Mouse (Mus musculus): Measurements from ENCODE around the gene Tnik. TPM values are rescaled to one million over a fixed set of nuclear protein-coding genes. Genes with fewer than 3 reads are reported as not detected.

Gene Tnik
- 12.9 and 15.7 TPM in 2 replicates for polyA plus RNA-seq (2015; fragmentation: Nextera tagmentation; extraction: Ambion mirVana)

GRCm38 (mm10) chr3:28263002-28263947 lies at the start of gene Tnik:
Tnik (plus strand) TSS chr3:28263214.
- Histone ChIP-seq H3K27me3 (no peaks in the 10 kb centered on the region), H3K4me2 (replicated peaks) (peak within 1 kb of the TSS; percentile 96), H3K9me3 (replicated peaks) (no peaks in the 10 kb centered on the region), H3K9ac (peak within 1 kb of the TSS; percentile 64), H3K27ac (replicated peaks) (peak within 1 kb of the TSS; percentile 74), H3K36me3 (no peaks in the 10 kb centered on the region), H3K4me3 (replicated peaks) (peak within 1 kb of the TSS; percentile 74), H3K4me1 (peaks cover 12% of the 10 kb centered on the region; the same call in 1 of the 2 replicates)
- under 1% methylated on average over 59 of the region's 59 CpGs for WGBS
- peak; percentile 90 for ATAC-seq (ENCODE audit: insufficient number of reproducible peaks, low FRiP score, low TSS enrichment, low read depth)

DNA sequence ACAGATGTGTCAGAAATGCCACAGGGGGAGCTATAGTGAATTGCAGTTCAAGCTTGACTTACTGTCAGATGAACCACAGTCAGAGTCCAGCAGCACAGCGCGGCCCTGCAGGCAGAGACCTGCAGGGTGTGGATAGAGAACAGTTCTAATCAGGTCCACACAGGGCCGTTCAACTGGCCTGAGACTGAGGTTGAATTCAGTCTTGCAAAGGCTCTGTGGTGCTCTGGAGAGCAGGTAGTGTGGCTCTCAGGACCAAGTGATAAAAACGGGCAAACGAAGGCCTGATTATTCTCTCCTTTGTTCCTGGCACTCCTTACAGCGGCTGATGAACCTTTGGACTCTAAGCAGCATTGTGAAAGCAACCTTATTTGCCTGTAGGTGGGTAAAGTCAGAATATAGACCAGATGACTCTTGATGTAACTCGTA lies 48.1 kb upstream of the Tnik start:
- WGBS: 81% methylated on average over 7 of the region's 7 CpGs
- Histone ChIP-seq H3K4me2 (replicated peaks) (no peak overlapping the region), H3K9ac (no peak overlapping the region)

GRCm38 (mm10) chr3:28217001-28217400 lies 46.0 kb upstream of the Tnik start:
- Histone ChIP-seq H3K27ac (replicated peaks) (no peak overlapping the region), H3K27me3 (no peaks in the 10 kb centered on the region), H3K4me1 (no peaks in the 10 kb centered on the region), H3K9me3 (replicated peaks) (no peaks in the 10 kb centered on the region), H3K9ac (no peak overlapping the region), H3K36me3 (no peaks in the 10 kb centered on the region), H3K4me3 (replicated peaks) (no peak overlapping the region), H3K4me2 (replicated peaks) (no peak overlapping the region)
- 48% methylated on average over 5 of the region's 5 CpGs for WGBS
- no peak for ATAC-seq (ENCODE audit: insufficient number of reproducible peaks, low FRiP score, low TSS enrichment, low read depth)

More for the DNA sequence above, 48.1 kb upstream of the Tnik start:
- no peak for ATAC-seq (ENCODE audit: insufficient number of reproducible peaks, low FRiP score, low TSS enrichment, low read depth)
- Histone ChIP-seq H3K9me3 (replicated peaks) (no peaks in the 10 kb centered on the region), H3K36me3 (no peaks in the 10 kb centered on the region), H3K4me3 (replicated peaks) (no peak overlapping the region), H3K27me3 (no peaks in the 10 kb centered on the region), H3K27ac (replicated peaks) (no peak overlapping the region), H3K4me1 (no peaks in the 10 kb centered on the region)

- Histone ChIP-seq H3K9ac (no peak overlapping the region), H3K27ac (replicated peaks) (no peak overlapping the region), H3K4me3 (replicated peaks) (no peak overlapping the region), H3K4me2 (replicated peaks) (no peak overlapping the region), H3K27me3 (no peaks in the 10 kb centered on the region), H3K9me3 (replicated peaks) (no peaks in the 10 kb centered on the region), H3K4me1 (no peaks in the 10 kb centered on the region), H3K36me3 (no peaks in the 10 kb centered on the region)
- no peak for ATAC-seq (ENCODE audit: insufficient number of reproducible peaks, low FRiP score, low TSS enrichment, low read depth)
- 85% methylated on average over 7 of the region's 7 CpGs for WGBS
These were observed 43.5 kb upstream of the Tnik start for GRCm38 (mm10) chr3:28219533-28219932.

DNA sequence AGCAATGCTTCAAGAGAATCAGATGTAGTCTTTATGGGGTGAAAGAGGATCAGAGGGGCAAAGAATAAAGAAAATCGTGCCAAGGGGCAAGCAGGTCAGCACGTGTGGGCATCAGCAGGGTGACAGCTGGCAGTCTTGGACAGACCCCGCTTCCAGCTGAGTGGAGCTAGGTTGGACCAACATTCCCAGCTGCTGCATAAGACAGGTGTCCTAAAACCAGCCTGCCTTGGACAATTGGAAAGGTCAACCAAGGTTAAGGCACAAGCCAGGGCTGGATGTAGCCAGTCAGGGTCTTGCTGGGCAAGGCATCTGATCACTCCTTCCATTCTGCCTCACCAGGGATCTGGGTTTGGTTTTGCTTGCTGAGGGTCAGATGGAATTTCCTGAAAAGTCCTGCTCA lies 43.0 kb upstream of the Tnik start:
- Histone ChIP-seq H3K27ac (replicated peaks) (no peak overlapping the region), H3K9me3 (replicated peaks) (no peaks in the 10 kb centered on the region), H3K9ac (no peak overlapping the region), H3K27me3 (no peaks in the 10 kb centered on the region), H3K36me3 (no peaks in the 10 kb centered on the region), H3K4me1 (no peaks in the 10 kb centered on the region), H3K4me2 (replicated peaks) (no peak overlapping the region), H3K4me3 (replicated peaks) (no peak overlapping the region)
- WGBS: 85% methylated on average over 3 of the region's 3 CpGs
- ATAC-seq (ENCODE audit: insufficient number of reproducible peaks, low FRiP score, low TSS enrichment, low read depth): no peak

- no peaks in the 10 kb centered on the region for H3K36me3 ChIP-seq
- no peaks in the 10 kb centered on the region for H3K4me1 ChIP-seq
- H3K4me2 ChIP-seq (replicated peaks): no peak overlapping the region
- H3K4me3 ChIP-seq (replicated peaks): no peak overlapping the region
- no peak for ATAC-seq (ENCODE audit: insufficient number of reproducible peaks, low FRiP score, low TSS enrichment, low read depth)
- WGBS: 72% methylated on average over 15 of the region's 15 CpGs
- no peak overlapping the region for H3K27ac ChIP-seq (replicated peaks)
- H3K27me3 ChIP-seq: no peaks in the 10 kb centered on the region
- H3K9me3 ChIP-seq (replicated peaks): no peaks in the 10 kb centered on the region
- H3K9ac ChIP-seq: no peak overlapping the region
These were observed 38.3 kb upstream of the Tnik start for GRCm38 (mm10) chr3:28224437-28225356.

DNA sequence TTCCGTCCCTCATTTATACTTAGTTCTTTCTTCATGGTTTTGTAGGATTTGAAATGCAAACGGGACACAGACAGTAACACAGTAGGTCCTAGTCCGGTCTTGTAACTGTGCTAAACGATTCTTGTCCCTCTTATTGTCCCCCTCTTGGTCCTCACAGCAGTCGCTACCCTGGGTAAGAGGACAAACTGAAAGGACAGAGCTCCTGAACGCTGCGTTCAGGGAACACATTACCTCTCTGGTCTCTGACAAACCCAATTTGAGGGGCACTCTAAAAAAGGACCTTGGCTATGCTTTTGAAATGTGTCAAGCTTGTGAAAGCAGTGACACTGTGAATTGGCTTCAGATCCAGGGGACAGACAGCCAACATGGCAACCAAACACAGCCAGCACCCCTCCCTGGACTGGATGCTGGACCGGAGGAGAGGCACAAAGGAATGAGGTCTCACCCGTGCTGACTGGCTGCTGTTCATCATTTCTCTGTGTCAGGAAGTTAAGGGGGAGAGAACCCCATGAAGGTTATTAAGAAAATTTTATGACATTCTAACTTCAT lies 37.6 kb upstream of the Tnik start:
- no peaks in the 10 kb centered on the region for H3K27me3 ChIP-seq
- H3K9ac ChIP-seq: no peak overlapping the region
- H3K4me1 ChIP-seq: no peaks in the 10 kb centered on the region
- ATAC-seq (ENCODE audit: insufficient number of reproducible peaks, low FRiP score, low TSS enrichment, low read depth): no peak
- H3K4me3 ChIP-seq (replicated peaks): no peak overlapping the region
- no peak overlapping the region for H3K4me2 ChIP-seq (replicated peaks)
- H3K9me3 ChIP-seq (replicated peaks): no peaks in the 10 kb centered on the region
- H3K27ac ChIP-seq (replicated peaks): no peak overlapping the region
- WGBS: 82% methylated on average over 9 of the region's 9 CpGs
- no peaks in the 10 kb centered on the region for H3K36me3 ChIP-seq

- Histone ChIP-seq H3K4me1 (no peaks in the 10 kb centered on the region), H3K4me3 (replicated peaks) (no peak overlapping the region), H3K9ac (no peak overlapping the region), H3K4me2 (replicated peaks) (no peak overlapping the region), H3K27me3 (no peaks in the 10 kb centered on the region), H3K9me3 (replicated peaks) (no peaks in the 10 kb centered on the region), H3K36me3 (no peaks in the 10 kb centered on the region), H3K27ac (replicated peaks) (no peak overlapping the region)
- 91% methylated on average over 19 of the region's 19 CpGs for whole genome bisulfite sequencing
- no peak for ATAC-seq (ENCODE audit: insufficient number of reproducible peaks, low FRiP score, low TSS enrichment, low read depth)
These were observed 36.8 kb upstream of the Tnik start for GRCm38 (mm10) chr3:28226181-28226580.

DNA sequence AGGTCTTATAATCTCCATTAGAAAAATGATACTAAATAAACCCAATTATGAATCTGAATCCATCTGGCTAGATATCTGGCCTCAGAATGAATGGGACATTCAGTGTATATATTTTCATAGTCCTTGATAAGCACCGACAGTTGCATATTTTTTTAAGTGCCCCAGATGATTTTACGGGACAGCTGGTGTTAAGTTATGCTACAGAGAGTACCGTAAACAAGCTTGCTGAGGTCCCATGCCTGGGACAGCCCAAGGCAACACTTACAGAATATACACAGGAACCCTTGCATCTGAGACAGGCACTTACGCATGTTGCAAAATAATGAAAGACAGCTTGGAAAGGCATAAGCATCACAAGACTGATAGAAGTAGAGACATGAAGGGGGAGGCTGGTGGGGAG lies 34.1 kb upstream of the Tnik start:
- Histone ChIP-seq H3K4me2 (replicated peaks) (no peak overlapping the region), H3K9me3 (replicated peaks) (no peaks in the 10 kb centered on the region), H3K27me3 (no peaks in the 10 kb centered on the region), H3K4me3 (replicated peaks) (no peak overlapping the region), H3K36me3 (no peaks in the 10 kb centered on the region), H3K9ac (no peak overlapping the region), H3K4me1 (no peaks in the 10 kb centered on the region), H3K27ac (replicated peaks) (no peak overlapping the region)
- no peak for ATAC-seq (ENCODE audit: insufficient number of reproducible peaks, low FRiP score, low TSS enrichment, low read depth)
- WGBS: 33% methylated on average over 4 of the region's 4 CpGs

- Histone ChIP-seq H3K4me1 (no peaks in the 10 kb centered on the region), H3K4me2 (replicated peaks) (no peak overlapping the region), H3K4me3 (replicated peaks) (no peak overlapping the region), H3K9ac (no peak overlapping the region), H3K27ac (replicated peaks) (no peak overlapping the region), H3K9me3 (replicated peaks) (no peaks in the 10 kb centered on the region), H3K36me3 (no peaks in the 10 kb centered on the region), H3K27me3 (no peaks in the 10 kb centered on the region)
- ATAC-seq (ENCODE audit: insufficient number of reproducible peaks, low FRiP score, low TSS enrichment, low read depth): no peak
- 66% methylated on average over 2 of the region's 2 CpGs for WGBS
These were observed 33.5 kb upstream of the Tnik start for GRCm38 (mm10) chr3:28229503-28229902.

- Histone ChIP-seq H3K27ac (replicated peaks) (no peak overlapping the region), H3K4me2 (replicated peaks) (no peak overlapping the region), H3K27me3 (no peaks in the 10 kb centered on the region), H3K9me3 (replicated peaks) (no peaks in the 10 kb centered on the region), H3K4me1 (no peaks in the 10 kb centered on the region), H3K36me3 (no peaks in the 10 kb centered on the region), H3K4me3 (replicated peaks) (no peak overlapping the region), H3K9ac (no peak overlapping the region)
- WGBS: 85% methylated on average over 4 of the region's 4 CpGs
- ATAC-seq (ENCODE audit: insufficient number of reproducible peaks, low FRiP score, low TSS enrichment, low read depth): no peak
These were observed 30.1 kb upstream of the Tnik start for GRCm38 (mm10) chr3:28232885-28233284.
